Mouse (Mus musculus) neural tube, embryonic 12.5 days (tissue): ENCODE measurements around the gene Rpl13a. TPM values are rescaled to one million over a fixed set of nuclear protein-coding genes. Genes with fewer than 3 reads are reported as not detected.
"Not testable (repeated sequence)": the region's sequence is repeated elsewhere in the genome, so short reads cannot be mapped to it uniquely, and the experiment has no call there.

ENCODE experiments used
- ATAC-seq: fragments of 200-750 bp; cut with Nextera tagmentation; 2 replicates; pipeline ENCODE4 v1.8.0; 2017; ENCODE audit warnings: low read depth, mild to moderate bottlenecking, moderate TSS enrichment, moderate library complexity; ENCODE audit not compliant: low FRiP score
- H3K27ac ChIP-seq: fragments of 300-500 bp; sonication (generic); 2 replicates; pipeline ENCODE4 v1.5.1; 2016
- H3K27me3 ChIP-seq: fragments of 300-500 bp; sonication (generic); replicated peaks from 2 replicates; pipeline ENCODE4 v1.6.1; 2016; ENCODE audit warnings: mild to moderate bottlenecking
- H3K36me3 ChIP-seq: fragments of 300-500 bp; sonication (generic); 2 replicates; pipeline ENCODE4 v1.6.1; 2016; ENCODE audit warnings: mild to moderate bottlenecking
- H3K4me1 ChIP-seq: fragments of 300-500 bp; sonication (generic); 2 replicates; pipeline ENCODE4 v1.6.1; 2016
- H3K4me2 ChIP-seq: fragments of 300-500 bp; sonication (generic); replicated peaks from 2 replicates; pipeline ENCODE4 v1.6.1; 2016; ENCODE audit warnings: mild to moderate bottlenecking
- H3K4me3 ChIP-seq: fragments of 300-500 bp; sonication (generic); 2 replicates; pipeline ENCODE4 v1.5.1; 2016
- H3K9ac ChIP-seq: fragments of 300-500 bp; sonication (generic); 2 replicates; pipeline ENCODE4 v1.6.1; 2016; ENCODE audit warnings: mild to moderate bottlenecking
- H3K9me3 ChIP-seq: fragments of 300-500 bp; sonication (generic); 2 replicates; pipeline ENCODE4 v1.6.1; 2016; ENCODE audit warnings: mild to moderate bottlenecking
- WGBS: fragments of 180-500 bp; shearing (Covaris S2); methylation state at CpG from one replicate; pipeline ENCODE4 v1.1.7; 2016; 5-methylcytosine and 5-hydroxymethylcytosine counted together
- polyA plus RNA-seq: library from polyadenylated mRNA; unstranded; fragments of >200 nt; fragmentation: Nextera tagmentation; extraction: Ambion mirVana; gene quantifications from 2 replicates; pipeline ENCODE4 v1.2.1, GENCODE M21; 2016

The Rpl13a gene
- polyA plus RNA-seq, 1 experiment from 2014 or later = 974 TPM

DNA sequence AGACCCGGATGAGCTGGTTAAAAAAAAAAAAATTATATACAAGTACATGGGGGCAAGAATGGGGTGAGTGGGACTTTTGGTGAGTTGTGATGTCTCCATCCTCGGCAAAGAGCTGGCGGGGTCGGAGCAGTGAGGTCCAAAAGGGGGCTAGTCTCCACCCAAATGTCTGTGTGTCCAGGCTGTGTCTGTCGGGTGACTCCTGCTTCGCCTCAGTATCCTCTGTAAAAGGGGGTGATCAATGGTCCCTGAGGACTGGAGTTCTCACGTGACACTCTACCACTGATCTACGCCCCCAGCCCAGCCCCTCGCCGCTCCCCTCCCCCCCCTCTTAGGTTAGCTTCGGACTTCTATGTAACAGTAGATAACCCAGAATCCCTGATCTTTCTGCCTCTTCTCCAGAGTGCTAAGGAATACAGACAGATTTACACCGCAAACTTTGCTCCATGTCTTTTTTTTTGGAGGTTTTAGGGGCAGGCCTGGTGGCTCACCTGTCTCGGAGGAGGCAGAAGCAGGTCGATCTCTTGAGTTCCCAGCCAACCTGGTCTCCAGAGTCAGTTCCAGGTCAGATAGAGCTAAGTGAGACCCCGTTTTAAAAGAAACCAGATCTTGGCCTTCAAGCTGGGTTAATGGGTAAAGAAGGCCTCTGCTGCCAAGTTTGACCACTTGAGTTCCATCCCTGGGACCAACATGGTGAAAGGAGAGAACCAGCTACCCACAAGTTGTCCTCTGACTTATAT lies 1.4 kb upstream of the Rpl13a start:
- Histone ChIP-seq H3K4me3 (no peak overlapping the region), H3K27ac (no peak overlapping the region), H3K27me3 (peaks cover 5% of the 10 kb centered on the region; the same call in 1 of the 2 replicates), H3K36me3 (peaks cover 25% of the 10 kb centered on the region), H3K9me3 (no peaks in the 10 kb centered on the region), H3K9ac (no peak overlapping the region), H3K4me2 (peak overlapping the region; percentile 65), H3K4me1 (peaks cover 17% of the 10 kb centered on the region)
- 49% methylated on average over 15 of the region's 15 CpGs for WGBS
- ATAC-seq = no peak

DNA sequence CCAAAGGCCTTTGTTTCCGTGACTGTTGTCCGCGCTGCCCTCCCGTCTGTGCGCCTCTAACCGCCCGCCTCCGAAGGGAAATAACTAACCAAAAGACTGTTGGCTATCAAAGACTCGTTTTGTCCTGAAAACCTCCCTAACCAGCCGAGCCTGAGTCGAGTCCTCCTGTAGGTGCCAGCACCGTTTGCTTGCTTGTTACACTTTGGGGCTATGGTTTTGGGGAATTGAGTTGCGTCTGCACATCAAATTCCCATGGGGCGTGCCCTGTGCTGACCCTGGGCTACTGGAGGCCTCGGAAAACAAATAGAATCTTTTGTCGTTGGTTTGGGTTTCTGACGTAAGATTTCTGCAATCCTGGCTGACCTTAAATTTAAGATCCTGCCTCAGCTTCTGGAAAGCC lies 757 bp upstream of the Rpl13a start:
- Histone ChIP-seq H3K4me1 (peaks cover 22% of the 10 kb centered on the region), H3K9ac (peak overlapping the region; percentile 62), H3K4me2 (peak overlapping the region; percentile 65), H3K4me3 (peak overlapping the region; percentile 43), H3K36me3 (peaks cover 25% of the 10 kb centered on the region), H3K27ac (peak overlapping the region; percentile 89), H3K9me3 (no peaks in the 10 kb centered on the region), H3K27me3 (no peaks in the 10 kb centered on the region)
- no peak for ATAC-seq
- 1% methylated on average over 17 of the region's 17 CpGs for WGBS

DNA sequence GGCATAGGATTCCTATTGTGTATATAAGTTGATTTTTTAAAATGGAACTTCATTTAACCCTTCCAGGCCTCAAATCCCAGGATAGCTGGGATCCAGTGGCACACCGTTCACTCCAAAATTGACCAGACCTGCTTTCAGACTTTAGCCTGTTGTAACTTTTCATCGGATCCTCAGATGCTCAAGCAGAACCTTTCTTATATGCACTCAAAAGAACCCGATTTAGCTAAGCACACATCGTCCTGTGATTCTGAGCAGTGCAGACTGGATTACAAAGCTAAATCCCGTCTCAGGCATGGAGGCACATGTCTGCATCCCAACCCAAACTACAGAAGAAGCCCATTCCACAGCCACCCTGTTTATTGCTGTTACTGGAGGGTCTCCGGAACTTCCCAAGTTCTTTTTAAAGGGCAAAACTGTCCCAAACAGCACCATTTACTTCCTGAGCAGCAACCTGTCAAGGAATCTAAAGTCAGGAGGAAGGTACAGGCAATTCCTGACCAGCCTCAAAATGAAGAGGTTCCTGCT lies 799 bp downstream of the Rpl13a start:
- WGBS = 1% methylated on average over 6 of the region's 6 CpGs
- Histone ChIP-seq H3K27ac (peak overlapping the region; percentile 60), H3K36me3 (peaks cover 29% of the 10 kb centered on the region), H3K9me3 (no peaks in the 10 kb centered on the region), H3K27me3 (no peaks in the 10 kb centered on the region), H3K4me1 (peaks cover 28% of the 10 kb centered on the region), H3K4me3 (peak overlapping the region; percentile 81), H3K9ac (peak overlapping the region; percentile 97), H3K4me2 (peak overlapping the region; percentile 78)
- no peak for ATAC-seq

GRCm38 (mm10) chr7:45126844-45127699 lies 1.5 kb downstream of the Rpl13a start:
- Histone ChIP-seq H3K9me3 (no peaks in the 10 kb centered on the region), H3K36me3 (peaks cover 36% of the 10 kb centered on the region), H3K4me1 (peaks cover 32% of the 10 kb centered on the region), H3K27me3 (no peaks in the 10 kb centered on the region), H3K9ac (peak overlapping the region; percentile 97), H3K27ac (peak overlapping the region; percentile 60; the same call in 1 of the 2 replicates), H3K4me2 (peak overlapping the region; percentile 78), H3K4me3 (peak overlapping the region; percentile 81)
- no peak for ATAC-seq
- WGBS = 48% methylated on average over 21 of the region's 21 CpGs

DNA sequence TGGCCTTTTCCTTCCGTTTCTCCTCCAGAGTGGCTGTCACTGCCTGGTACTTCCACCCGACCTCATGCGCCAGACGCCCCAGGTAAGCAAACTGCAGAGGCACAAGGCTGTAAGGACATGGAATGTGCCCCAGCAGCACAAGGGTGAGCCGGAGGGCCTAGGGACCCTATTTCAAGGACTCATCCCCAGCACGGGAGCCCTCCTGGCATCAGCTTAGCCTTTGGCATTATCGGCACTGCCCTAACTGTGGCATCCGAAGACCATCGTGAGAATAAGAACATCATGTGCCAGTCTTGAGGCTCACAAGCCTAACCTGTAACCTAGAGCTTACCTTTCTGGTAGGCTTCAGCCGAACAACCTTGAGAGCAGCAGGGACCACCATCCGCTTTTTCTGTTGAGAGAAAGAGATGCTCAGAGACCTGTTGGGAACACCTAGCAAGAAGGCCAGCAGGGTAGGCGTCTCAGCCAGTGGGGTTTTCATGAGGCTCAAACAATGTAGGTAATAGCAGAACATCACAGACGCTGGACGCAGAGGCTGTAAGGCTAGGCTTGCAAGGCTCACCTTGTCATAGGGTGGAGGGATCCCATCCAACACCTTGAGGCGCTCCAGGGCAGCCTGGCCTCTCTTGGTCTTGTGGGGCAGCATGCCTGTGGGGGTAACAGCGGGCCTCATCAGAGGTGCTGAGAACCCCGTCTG lies 2.3 kb downstream of the Rpl13a start:
- H3K4me1 ChIP-seq = peaks cover 35% of the 10 kb centered on the region

DNA sequence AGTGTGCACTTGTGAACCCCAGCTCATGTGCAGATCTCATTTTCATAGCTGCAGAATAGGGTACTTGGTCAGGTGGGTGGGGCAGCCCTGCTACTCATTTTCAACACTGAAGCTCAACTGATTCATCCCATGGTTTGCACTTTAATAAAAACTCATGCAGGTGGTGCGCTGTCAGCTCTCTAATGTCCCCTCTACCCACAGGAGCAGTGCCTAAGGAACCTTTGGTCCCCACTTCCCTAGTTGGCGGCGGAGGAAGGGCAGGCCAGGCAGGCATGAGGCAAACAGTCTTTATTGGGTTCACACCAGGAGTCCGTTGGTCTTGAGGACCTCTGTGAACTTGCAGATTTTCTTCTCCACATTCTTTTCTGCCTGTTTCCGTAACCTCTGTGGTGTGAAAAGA lies 2.9 kb downstream of the Rpl13a start:
- Histone ChIP-seq H3K4me2 (peak overlapping the region; percentile 78), H3K4me1 (peaks cover 35% of the 10 kb centered on the region), H3K36me3 (peaks cover 50% of the 10 kb centered on the region), H3K27ac (peak overlapping the region; percentile 12; the same call in 1 of the 2 replicates)
- H3K9me3 ChIP-seq, ATAC-seq, H3K9ac ChIP-seq, H3K27me3 ChIP-seq, H3K4me3 ChIP-seq: not testable (repeated sequence)
- 56% methylated on average over 5 of the region's 5 CpGs for WGBS

More for the DNA sequence above, 2.3 kb downstream of the Rpl13a start:
- 72% methylated on average over 17 of the region's 17 CpGs for WGBS
- ATAC-seq = no peak
- Histone ChIP-seq H3K27ac (peak overlapping the region; percentile 60; the same call in 1 of the 2 replicates), H3K4me2 (peak overlapping the region; percentile 78), H3K4me3 (peak overlapping the region; percentile 81; the same call in 1 of the 2 replicates), H3K36me3 (peaks cover 44% of the 10 kb centered on the region), H3K27me3 (no peaks in the 10 kb centered on the region), H3K9ac (peak overlapping the region; percentile 97), H3K9me3 (no peaks in the 10 kb centered on the region)

- peaks cover 35% of the 10 kb centered on the region for H3K4me1 ChIP-seq
- peaks cover 55% of the 10 kb centered on the region for H3K36me3 ChIP-seq
- no peak for ATAC-seq
- peak overlapping the region; percentile 59 for H3K27ac ChIP-seq
- H3K27me3 ChIP-seq = no peaks in the 10 kb centered on the region
- H3K9me3 ChIP-seq = no peaks in the 10 kb centered on the region
- peak overlapping the region; percentile 5; the same call in 1 of the 2 replicates for H3K4me3 ChIP-seq
- WGBS = 7% methylated on average over 7 of the region's 7 CpGs
- H3K4me2 ChIP-seq = peak overlapping the region; percentile 78
- no peak overlapping the region for H3K9ac ChIP-seq
Measured at GRCm38 (mm10) chr7:45125144-45125600, 3.4 kb downstream of the Rpl13a start.

DNA sequence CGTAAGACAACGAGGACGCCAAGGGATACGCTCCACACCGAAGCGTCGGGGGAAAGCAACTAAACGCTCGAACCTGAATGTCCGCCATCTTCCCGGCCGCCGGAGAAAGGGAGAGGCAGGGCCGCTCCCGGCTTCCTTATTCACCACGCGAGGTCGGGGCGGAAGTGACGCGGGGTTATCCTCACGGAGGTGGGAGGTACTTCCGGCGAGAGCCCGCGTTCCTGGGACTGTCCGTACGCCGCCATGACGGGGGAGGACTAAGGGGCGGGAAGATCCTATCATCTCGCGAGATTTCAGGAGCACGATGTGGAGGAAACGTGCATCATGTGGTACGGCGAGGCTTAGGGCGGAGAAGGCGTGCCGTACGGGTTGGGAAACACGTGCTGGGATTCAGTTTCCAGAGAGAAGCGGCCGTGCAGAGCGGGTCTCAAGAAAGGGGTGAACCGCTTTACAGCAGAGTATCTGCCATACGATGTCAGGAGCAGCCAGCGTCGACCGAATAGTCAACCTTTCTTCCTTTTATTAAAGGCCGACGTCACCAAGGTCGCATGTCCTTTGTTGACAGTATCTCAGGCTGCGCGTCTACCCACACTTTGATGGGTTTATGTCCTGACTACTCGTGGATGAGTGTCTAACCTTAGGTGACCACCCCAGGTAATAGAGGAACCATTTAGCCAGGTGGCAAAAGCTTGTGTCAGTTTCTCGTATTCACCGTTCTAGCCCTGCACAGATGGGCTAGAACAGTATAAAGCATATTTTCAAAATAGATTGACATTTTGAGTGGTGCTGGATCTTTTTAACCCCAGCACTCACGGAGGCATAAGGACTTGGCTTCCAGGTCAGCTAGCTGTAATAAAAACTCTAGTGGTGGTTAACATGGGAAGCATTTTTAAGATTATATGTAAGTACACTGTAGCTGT lies 4.1 kb downstream of the Rpl13a start, which contains the start of gene Rps11:
Gene Rps11, minus strand, starts transcription at position 216 of the 920 bp plus-strand sequence.
- Histone ChIP-seq H3K4me2 (peak within 1 kb of the TSS; percentile 78), H3K4me3 (peak within 1 kb of the TSS; percentile 92), H3K27me3 (no peaks in the 10 kb centered on the region), H3K36me3 (peaks cover 62% of the 10 kb centered on the region), H3K9ac (peak within 1 kb of the TSS; percentile 97), H3K9me3 (no peaks in the 10 kb centered on the region), H3K27ac (peak within 1 kb of the TSS; percentile 59), H3K4me1 (peaks cover 35% of the 10 kb centered on the region)
- WGBS = under 1% methylated on average over 59 of the region's 59 CpGs
- peak; percentile 81 for ATAC-seq

DNA sequence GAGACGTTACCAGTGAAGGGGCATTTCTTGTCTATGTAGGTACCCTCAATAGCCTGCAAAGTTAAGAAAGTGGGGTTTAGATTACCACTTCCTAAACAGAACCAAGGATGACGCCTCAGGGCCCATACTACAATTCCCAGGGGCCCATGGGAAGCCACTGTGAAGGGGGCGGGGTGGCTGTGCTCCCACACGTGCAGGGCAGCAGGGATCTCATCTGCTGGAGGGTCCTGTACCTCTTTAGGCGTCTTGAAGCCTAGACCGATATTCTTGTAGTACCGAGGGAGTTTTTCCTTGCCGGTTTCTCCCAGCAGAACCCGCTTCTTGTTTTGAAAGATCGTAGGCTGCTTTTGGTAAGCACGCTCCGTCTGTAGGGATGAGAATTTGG lies 5.4 kb downstream of the Rpl13a start:
- Histone ChIP-seq H3K9me3 (no peaks in the 10 kb centered on the region), H3K4me2 (peak overlapping the region; percentile 78), H3K36me3 (peaks cover 68% of the 10 kb centered on the region), H3K4me3 (peak overlapping the region; percentile 92), H3K9ac (peak overlapping the region; percentile 97), H3K27me3 (no peaks in the 10 kb centered on the region), H3K27ac (no peak overlapping the region), H3K4me1 (peaks cover 35% of the 10 kb centered on the region)
- 23% methylated on average over 12 of the region's 12 CpGs for WGBS
- no peak for ATAC-seq

- H3K27ac ChIP-seq = no peak overlapping the region
- ATAC-seq = no peak
- peak overlapping the region; percentile 92 for H3K4me3 ChIP-seq
- peak overlapping the region; percentile 78 for H3K4me2 ChIP-seq
- peaks cover 68% of the 10 kb centered on the region for H3K36me3 ChIP-seq
- H3K9ac ChIP-seq = peak overlapping the region; percentile 97
- H3K27me3 ChIP-seq = no peaks in the 10 kb centered on the region
- H3K4me1 ChIP-seq = peaks cover 35% of the 10 kb centered on the region
- 87% methylated on average over 15 of the region's 15 CpGs for WGBS
- no peaks in the 10 kb centered on the region for H3K9me3 ChIP-seq
Measured at GRCm38 (mm10) chr7:45122561-45123185, 5.9 kb downstream of the Rpl13a start.
